Mouse (Mus musculus) heart, embryonic 14.5 days (tissue): Measurements from ENCODE around the gene AL607142.1. TPM values are rescaled to one million over a fixed set of nuclear protein-coding genes. Genes with fewer than 3 reads are reported as not detected.

ENCODE experiments used
- ATAC-seq: fragments of 200-750 bp; cut with Nextera tagmentation; 2 replicates; pipeline ENCODE4 v1.8.0; 2017; ENCODE audit warnings: low read depth, moderate TSS enrichment; ENCODE audit not compliant: insufficient number of reproducible peaks, insufficient read depth, low FRiP score
- H3K27ac ChIP-seq, 2 experiments: fragments of 200-500 bp in 1 of 2; fragments of 300-500 bp in 1 of 2; sonication (generic) in 1 of 2; replicated peaks in 1 of 2; 2 replicates each; pipeline ENCODE4 v1.5.1; 2012 to 2014; ENCODE audit warnings: low read depth in 2 of 2, low read length in 2 of 2, control low read depth in 1 of 2, mild to moderate bottlenecking in 1 of 2, mixed read lengths in 1 of 2; ENCODE audit not compliant: control insufficient read depth in 1 of 2, insufficient read depth in 1 of 2
- H3K27me3 ChIP-seq: fragments of 300-500 bp; sonication (generic); 2 replicates; pipeline ENCODE4 v1.6.1; 2014; ENCODE audit warnings: mild to moderate bottlenecking, low read length, control low read depth; ENCODE audit not compliant: control insufficient read depth, insufficient read depth
- H3K36me3 ChIP-seq: fragments of 300-500 bp; sonication (generic); 2 replicates; pipeline ENCODE4 v1.6.1; 2014; ENCODE audit warnings: mild to moderate bottlenecking, control low read depth, low read length, mixed read lengths; ENCODE audit not compliant: control insufficient read depth, insufficient read depth
- H3K4me1 ChIP-seq, 2 experiments: fragments of 200-500 bp in 1 of 2; fragments of 300-500 bp in 1 of 2; sonication (generic) in 1 of 2; 2 replicates each; pipeline ENCODE4 v1.6.1; 2012 to 2014; ENCODE audit warnings: low read length in 2 of 2, control low read depth in 1 of 2, mixed read lengths in 1 of 2; ENCODE audit not compliant: control insufficient read depth in 2 of 2, insufficient read depth in 2 of 2
- H3K4me2 ChIP-seq: fragments of 300-500 bp; sonication (generic); 2 replicates; pipeline ENCODE4 v1.6.1; 2014; ENCODE audit warnings: mild to moderate bottlenecking, low read length
- H3K4me3 ChIP-seq, 2 experiments: fragments of 200-500 bp in 1 of 2; fragments of 300-500 bp in 1 of 2; sonication (generic) in 1 of 2; 2 replicates each; pipeline ENCODE4 v1.5.1; 2012 to 2014; ENCODE audit warnings: low read length in 2 of 2, mild to moderate bottlenecking in 2 of 2, control low read depth in 1 of 2, low read depth in 1 of 2, moderate library complexity in 1 of 2; ENCODE audit not compliant: control insufficient read depth in 1 of 2, insufficient read depth in 1 of 2
- H3K9ac ChIP-seq: fragments of 300-500 bp; sonication (generic); 2 replicates; pipeline ENCODE4 v1.6.1; 2014; ENCODE audit warnings: mild to moderate bottlenecking, low read length
- H3K9me3 ChIP-seq: fragments of 300-500 bp; sonication (generic); 2 replicates; pipeline ENCODE4 v1.6.1; 2016; ENCODE audit warnings: low read length, control low read depth; ENCODE audit not compliant: control insufficient read depth
- WGBS: fragments of 180-500 bp; shearing (Covaris S2); extraction: QIAGEN DNeasy Blood & Tissue Kit; methylation state at CpG from one replicate; pipeline ENCODE4 v1.1.7; 2014; 5-methylcytosine and 5-hydroxymethylcytosine counted together
- polyA plus RNA-seq: library from polyadenylated mRNA; unstranded; fragments of >200 nt; fragmentation: Nextera tagmentation; extraction: Ambion mirVana; gene quantifications from 2 replicates; pipeline ENCODE4 v1.2.1, GENCODE M21; 2014

The AL607142.1 gene
- polyA plus RNA-seq, 1 experiment from 2014 or later, result not detected

DNA sequence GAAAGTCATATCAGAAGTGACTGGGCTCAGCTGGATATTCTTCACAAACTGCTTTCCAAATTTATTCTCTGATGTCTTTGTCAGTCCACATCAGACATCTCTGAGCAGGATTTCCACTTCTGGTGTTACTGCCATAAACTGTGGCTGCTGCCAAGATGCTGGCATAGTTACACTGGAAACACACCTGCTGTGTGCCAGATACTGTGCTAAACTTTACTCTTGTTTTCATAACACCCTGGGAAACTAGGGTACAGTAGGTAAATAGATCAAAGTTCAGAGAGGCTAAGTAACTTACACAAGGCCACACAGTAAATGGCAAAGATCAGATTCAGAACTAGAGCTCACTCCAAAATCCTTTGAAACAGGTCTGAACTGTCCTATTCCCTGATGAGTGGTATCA, 36.4 kb downstream of the AL607142.1 start:
- no peak overlapping the region for H3K9ac ChIP-seq
- H3K27ac ChIP-seq, result no peak overlapping the region
- no peak for ATAC-seq
- peaks cover 14% of the 10 kb centered on the region for H3K9me3 ChIP-seq
- H3K4me3 ChIP-seq, result no peak overlapping the region
- H3K36me3 ChIP-seq, result no peaks in the 10 kb centered on the region
- no peaks in the 10 kb centered on the region for H3K27me3 ChIP-seq
- H3K4me1 ChIP-seq, result no peaks in the 10 kb centered on the region
- no peak overlapping the region for H3K4me2 ChIP-seq

- ATAC-seq, result no peak
- Histone ChIP-seq H3K4me2 (no peak overlapping the region), H3K36me3 (no peaks in the 10 kb centered on the region), H3K4me1 (no peaks in the 10 kb centered on the region), H3K9ac (no peak overlapping the region), H3K27me3 (no peaks in the 10 kb centered on the region), H3K27ac (no peak overlapping the region), H3K9me3 (peaks cover 3% of the 10 kb centered on the region; the same call in 1 of the 2 replicates), H3K4me3 (no peak overlapping the region)
- WGBS, result 47% methylated on average over 5 of the region's 5 CpGs
These were observed 39.8 kb downstream of the AL607142.1 start for GRCm38 (mm10) chr4:120104599-120104998.

DNA sequence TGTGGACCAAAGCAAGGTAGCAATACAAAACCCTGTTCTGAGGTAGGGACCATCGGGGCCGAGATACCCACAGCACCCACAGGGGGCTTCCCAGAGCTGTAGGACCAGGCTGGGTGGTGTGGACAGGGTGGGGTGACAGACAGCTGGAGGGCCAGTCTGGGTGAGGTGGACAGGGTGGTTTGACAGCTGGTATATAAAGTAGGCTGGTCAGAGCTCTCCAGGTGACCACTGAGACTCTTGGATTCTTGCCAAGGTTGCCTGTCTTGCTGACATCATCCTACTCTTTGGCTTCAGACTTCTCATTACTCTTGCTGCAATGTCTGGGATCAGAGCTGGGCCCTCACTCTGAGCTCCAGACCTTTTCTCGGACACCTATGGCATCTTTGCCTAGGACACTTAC, 41.6 kb downstream of the AL607142.1 start:
- H3K36me3 ChIP-seq, result no peaks in the 10 kb centered on the region
- no peak overlapping the region for H3K4me3 ChIP-seq
- H3K4me2 ChIP-seq, result no peak overlapping the region
- H3K27ac ChIP-seq, result no peak overlapping the region
- no peaks in the 10 kb centered on the region for H3K27me3 ChIP-seq
- 77% methylated on average over 3 of the region's 3 CpGs for WGBS
- no peaks in the 10 kb centered on the region for H3K9me3 ChIP-seq
- ATAC-seq, result no peak
- no peak overlapping the region for H3K9ac ChIP-seq
- no peaks in the 10 kb centered on the region for H3K4me1 ChIP-seq

DNA sequence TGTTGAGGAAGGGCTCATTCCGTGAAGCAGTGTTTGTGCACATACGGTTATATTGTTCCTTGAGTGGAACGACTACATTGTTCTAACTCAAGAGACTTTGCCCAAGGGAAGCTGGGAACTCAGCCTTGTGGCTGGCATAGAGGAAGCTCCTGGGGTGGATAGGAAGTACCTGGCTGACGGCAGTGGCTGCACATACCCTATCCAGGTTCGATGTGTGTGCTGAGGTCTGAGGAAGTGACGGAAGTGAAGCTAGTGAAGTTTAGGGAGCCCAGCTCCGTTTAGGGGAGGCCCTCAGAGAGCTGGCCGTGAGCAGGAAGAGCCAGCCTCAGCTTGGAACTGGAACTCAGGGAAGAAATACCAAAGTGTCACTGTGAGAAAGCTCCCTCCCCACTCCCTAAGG, 43.0 kb downstream of the AL607142.1 start:
- ATAC-seq, result no peak

GRCm38 (mm10) chr4:120115516-120115915, 50.7 kb downstream of the AL607142.1 start:
- Histone ChIP-seq H3K36me3 (no peaks in the 10 kb centered on the region), H3K27ac (no peak overlapping the region), H3K9me3 (no peaks in the 10 kb centered on the region), H3K9ac (no peak overlapping the region), H3K4me2 (no peak overlapping the region), H3K4me3 (no peak overlapping the region), H3K4me1 (no peaks in the 10 kb centered on the region), H3K27me3 (no peaks in the 10 kb centered on the region)
- WGBS, result 77% methylated on average over 3 of the region's 3 CpGs
- ATAC-seq, result no peak

More for the DNA sequence above, 43.0 kb downstream of the AL607142.1 start:
- WGBS, result 64% methylated on average over 8 of the region's 8 CpGs
- no peaks in the 10 kb centered on the region for H3K27me3 ChIP-seq
- H3K4me3 ChIP-seq, result no peak overlapping the region
- H3K9ac ChIP-seq, result no peak overlapping the region
- no peaks in the 10 kb centered on the region for H3K9me3 ChIP-seq
- H3K4me2 ChIP-seq, result no peak overlapping the region
- H3K4me1 ChIP-seq, result no peaks in the 10 kb centered on the region
- H3K27ac ChIP-seq, result no peak overlapping the region
- no peaks in the 10 kb centered on the region for H3K36me3 ChIP-seq

DNA sequence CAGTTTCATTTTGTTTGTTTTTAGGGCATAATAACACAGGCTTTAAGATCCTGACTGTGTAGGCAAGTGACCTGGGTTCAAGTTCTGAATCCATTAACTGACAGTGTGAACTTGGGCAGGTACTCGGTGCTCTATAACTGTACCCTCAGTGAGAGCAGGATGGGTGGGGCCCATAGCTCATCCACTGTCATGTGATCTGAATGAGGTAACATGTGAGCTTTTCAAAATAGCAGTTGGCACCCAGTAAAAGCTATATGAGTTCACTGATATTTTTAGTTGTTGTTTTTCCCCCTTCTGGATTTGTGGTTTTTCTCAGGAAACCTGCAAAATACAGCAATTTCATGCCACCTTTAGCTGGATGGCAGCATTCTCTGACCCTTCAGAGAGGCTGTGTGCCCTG, 51.5 kb downstream of the AL607142.1 start:
- H3K4me3 ChIP-seq, result no peak overlapping the region
- no peak overlapping the region for H3K27ac ChIP-seq
- H3K36me3 ChIP-seq, result no peaks in the 10 kb centered on the region
- H3K4me2 ChIP-seq, result no peak overlapping the region
- 59% methylated on average over 1 of the region's 1 CpGs for WGBS
- H3K9ac ChIP-seq, result no peak overlapping the region
- no peak for ATAC-seq
- H3K27me3 ChIP-seq, result no peaks in the 10 kb centered on the region
- H3K4me1 ChIP-seq, result no peaks in the 10 kb centered on the region
- H3K9me3 ChIP-seq, result no peaks in the 10 kb centered on the region

DNA sequence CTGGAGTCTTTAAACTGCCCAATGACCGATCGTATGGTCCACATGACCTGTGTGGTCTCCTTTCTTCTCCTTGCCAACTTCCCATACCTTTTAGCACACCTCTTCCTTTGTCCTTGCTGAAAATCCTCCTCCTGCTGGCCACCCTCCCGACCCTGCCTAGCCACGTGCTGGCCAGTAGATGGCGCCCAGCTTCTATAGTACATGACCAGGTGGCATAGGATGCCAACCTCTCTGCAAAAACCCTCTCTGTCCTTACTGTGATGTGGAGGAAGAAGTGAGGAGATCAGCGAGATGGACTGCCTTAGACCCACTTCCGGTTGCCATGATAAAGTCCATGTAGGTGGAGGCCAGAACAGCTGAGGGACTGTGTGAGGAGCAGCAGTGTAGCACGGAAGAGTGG, 55.5 kb downstream of the AL607142.1 start:
- 0 out of 2 replicates have a peak, but pooled peaks have one; percentile 32 for ATAC-seq
- no peak overlapping the region for H3K27ac ChIP-seq
- H3K9me3 ChIP-seq, result no peaks in the 10 kb centered on the region
- no peak overlapping the region for H3K9ac ChIP-seq
- no peak overlapping the region for H3K4me3 ChIP-seq
- H3K4me1 ChIP-seq, result peaks cover 4 to 6% of the 10 kb centered on the region in 2 experiments
- H3K27me3 ChIP-seq, result no peaks in the 10 kb centered on the region
- WGBS, result 26% methylated on average over 8 of the region's 8 CpGs
- H3K4me2 ChIP-seq, result no peak overlapping the region
- H3K36me3 ChIP-seq, result no peaks in the 10 kb centered on the region

DNA sequence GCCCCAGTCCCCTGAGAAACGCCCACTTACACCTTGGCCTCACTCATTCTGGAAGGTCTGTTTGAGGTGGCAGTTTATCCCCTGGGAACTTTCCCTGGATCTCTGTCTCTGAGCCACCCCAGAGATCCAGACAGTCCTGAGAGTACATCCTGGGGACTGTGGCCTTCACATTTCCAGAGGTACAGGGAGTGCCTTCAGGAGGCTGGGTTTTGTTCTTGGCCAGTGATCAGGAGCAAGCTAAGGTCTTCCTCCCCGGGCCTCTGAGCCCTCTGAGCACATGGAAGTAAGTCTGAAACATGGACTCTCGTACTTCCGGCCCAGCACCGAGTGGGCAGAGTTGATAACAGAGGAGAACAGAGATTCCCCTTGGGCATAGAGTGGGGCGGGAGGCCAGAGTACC, 59.9 kb downstream of the AL607142.1 start:
- H3K4me3 ChIP-seq, result no peak overlapping the region
- no peaks in the 10 kb centered on the region for H3K9me3 ChIP-seq
- H3K36me3 ChIP-seq, result no peaks in the 10 kb centered on the region
- peaks cover 26 to 34% of the 10 kb centered on the region in 2 experiments for H3K4me1 ChIP-seq
- 59% methylated on average over 6 of the region's 6 CpGs for WGBS
- no peak for ATAC-seq
- H3K27ac ChIP-seq, result no peak overlapping the region
- H3K9ac ChIP-seq, result no peak overlapping the region
- H3K27me3 ChIP-seq, result no peaks in the 10 kb centered on the region
- no peak overlapping the region for H3K4me2 ChIP-seq
